Mouse (Mus musculus) layer of hippocampus, adult 9-11 months (tissue): ENCODE data around the gene Ndufaf2.

Experiments used
- DNase-seq: peaks from one replicate; pipeline ENCODE4 v3.0.0; 2022

Gene Ndufaf2

GRCm38 (mm10) chr13:108158465-108159240, at the start of gene Ndufaf2, which contains the start of gene Ercc8:
Gene Ndufaf2, minus strand, starts transcription at chr13:108158623.
Gene Ercc8, plus strand, starts transcription at chr13:108158731.
- DNase-seq = peak; percentile 93

- no peak for DNase-seq
Measured at GRCm38 (mm10) chr13:108208090-108208489, 49.7 kb upstream of the Ndufaf2 start.

- no peak for DNase-seq
Measured at GRCm38 (mm10) chr13:108207447-108207846, 49.0 kb upstream of the Ndufaf2 start.

- DNase-seq = no peak
Measured at GRCm38 (mm10) chr13:108204857-108205256, 46.4 kb upstream of the Ndufaf2 start.

GRCm38 (mm10) chr13:108195474-108195873, 37.1 kb upstream of the Ndufaf2 start:
- DNase-seq = no peak

GRCm38 (mm10) chr13:108191074-108191720, 32.8 kb upstream of the Ndufaf2 start:
- peak; percentile 54 for DNase-seq

- DNase-seq = no peak
Measured at GRCm38 (mm10) chr13:108187994-108188393, 29.6 kb upstream of the Ndufaf2 start.

- no peak for DNase-seq
Measured at GRCm38 (mm10) chr13:108185530-108185929, 27.1 kb upstream of the Ndufaf2 start.

GRCm38 (mm10) chr13:108184743-108185255, 26.4 kb upstream of the Ndufaf2 start:
- no peak for DNase-seq

- no peak for DNase-seq
Measured at GRCm38 (mm10) chr13:108180821-108181220, 22.4 kb upstream of the Ndufaf2 start.

- DNase-seq = no peak
Measured at GRCm38 (mm10) chr13:108179618-108180017, 21.2 kb upstream of the Ndufaf2 start.

- no peak for DNase-seq
Measured at GRCm38 (mm10) chr13:108170511-108170910, 12.1 kb upstream of the Ndufaf2 start.

GRCm38 (mm10) chr13:108170002-108170401, 11.6 kb upstream of the Ndufaf2 start:
- no peak for DNase-seq

- no peak for DNase-seq
Measured at GRCm38 (mm10) chr13:108164621-108165020, 6.2 kb upstream of the Ndufaf2 start.

GRCm38 (mm10) chr13:108163912-108164311, 5.5 kb upstream of the Ndufaf2 start:
- DNase-seq = no peak

- DNase-seq = no peak
Measured at GRCm38 (mm10) chr13:108159963-108160362, 1.5 kb upstream of the Ndufaf2 start.

- DNase-seq = no peak
Measured at GRCm38 (mm10) chr13:108159241-108159575, 785 bp upstream of the Ndufaf2 start.

- no peak for DNase-seq
Measured at GRCm38 (mm10) chr13:108157732-108158464, 525 bp downstream of the Ndufaf2 start.

- no peak for DNase-seq
Measured at GRCm38 (mm10) chr13:108157156-108157555, 1.3 kb downstream of the Ndufaf2 start.

- no peak for DNase-seq
Measured at GRCm38 (mm10) chr13:108152650-108153372, 5.6 kb downstream of the Ndufaf2 start.

GRCm38 (mm10) chr13:108151782-108152181, 6.6 kb downstream of the Ndufaf2 start:
- DNase-seq = no peak

GRCm38 (mm10) chr13:108144086-108144485, 14.3 kb downstream of the Ndufaf2 start:
- DNase-seq = no peak
